In genomic region chr6:124964638-124965037, GRCm38 (mm10) we compare ENCODE assay signal across 8 mouse cellular contexts. TPM values are rescaled to one million over a fixed set of nuclear protein-coding genes. Genes with fewer than 3 reads are reported as not detected.
DNase-seq lines count a peak whose midpoint lies in the region; ATAC-seq and TF ChIP-seq lines count a peak whose summit lies in the region.

No protein-coding gene starts in this region.

- intact Hi-C loops in heart, postnatal 14 days (cut with DNase I): loop anchor here (2.0 to 10.0 kb wide), 4 partner anchors 32 to 110 kb away; partner anchors contain the start of genes P3h3 and Zfp384
- intact Hi-C loops in left cerebral cortex, postnatal 14 days (cut with DNase I): no loop called here

- peak overlapping the region; percentile 87 for H3K4me3 ChIP-seq in heart, embryonic 10.5 days
- peak overlapping the region; percentile 87 for H3K4me3 ChIP-seq in forebrain, embryonic 14.5 days (ENCODE audit: low read depth, low read length)
- peak overlapping the region; percentile 70 to 88 for H3K4me3 ChIP-seq in liver, embryonic 14.5 days (ENCODE audit: insufficient read depth in 1 of 2, low read depth in 2 of 2, low read length in 2 of 2)
- peak overlapping the region; percentile 74 for H3K4me3 ChIP-seq in stomach, embryonic 15.5 days (replicated peaks)

- H3K27ac ChIP-seq in heart, embryonic 10.5 days: peak overlapping the region; percentile 98
- 0 out of 2 replicates have a peak overlapping the region, but pooled peaks have one; percentile 91 for H3K27ac ChIP-seq in forebrain, embryonic 14.5 days (ENCODE audit: low read depth, low read length)
- no peak overlapping the region; the same call in 1 of the 2 replicates for H3K27ac ChIP-seq in liver, embryonic 14.5 days
- peak overlapping the region; percentile 89; the same call in 1 of the 2 replicates for H3K27ac ChIP-seq in stomach, embryonic 15.5 days

- no peak for TF ChIP-seq EP300 in liver, embryonic 14.5 days (IDR thresholded peaks at IDR 0.05; ENCODE audit: low read depth)

- H3K4me1 ChIP-seq in heart, embryonic 10.5 days: peaks cover 27% of the 10 kb centered on the region
- peaks cover 10% of the 10 kb centered on the region for H3K4me1 ChIP-seq in forebrain, embryonic 14.5 days (ENCODE audit: control insufficient read depth, insufficient read depth, low read length)
- H3K4me1 ChIP-seq in liver, embryonic 14.5 days (replicated peaks; ENCODE audit: control insufficient read depth in 2 of 2, insufficient read depth in 2 of 2, low read length in 1 of 2): peaks cover 15% of the 10 kb centered on the region in 2 experiments
- peaks cover 6% of the 10 kb centered on the region for H3K4me1 ChIP-seq in stomach, embryonic 15.5 days

- 42% methylated on average over 16 of the region's 16 CpGs for WGBS in heart, embryonic 10.5 days
- WGBS in forebrain, embryonic 14.5 days: 44% methylated on average over 16 of the region's 16 CpGs
- WGBS in liver, embryonic 14.5 days (ENCODE audit: insufficient replicate concordance): 10% methylated on average over 16 of the region's 16 CpGs
- whole genome bisulfite sequencing in stomach, embryonic 15.5 days: 28% methylated on average over 16 of the region's 16 CpGs

- no peaks in the 10 kb centered on the region for H3K9me3 ChIP-seq in heart, embryonic 10.5 days
- no peaks in the 10 kb centered on the region for H3K9me3 ChIP-seq in forebrain, embryonic 14.5 days (replicated peaks; ENCODE audit: control insufficient read depth, low read length)
- no peaks in the 10 kb centered on the region for H3K9me3 ChIP-seq in liver, embryonic 14.5 days (ENCODE audit: control insufficient read depth, low read length)
- no peaks in the 10 kb centered on the region for H3K9me3 ChIP-seq in stomach, embryonic 15.5 days

- 0 out of 2 replicates have a peak, but pooled peaks have one; percentile 15 for TF ChIP-seq CTCF in liver, embryonic 14.5 days (IDR thresholded peaks at IDR 0.05; ENCODE audit: low read depth)

- DNase-seq in heart, embryonic 10.5 days (ENCODE audit: low spot score): no peak
- DNase-seq in heart, postnatal 14 days: no peak
- peak; percentile 58 for DNase-seq in ES-CJ7 (ENCODE audit: low read depth, low spot score)
- no peak for DNase-seq in forebrain, embryonic 14.5 days (ENCODE audit: low spot score)
- DNase-seq in liver, embryonic 14.5 days (ENCODE audit: low read depth in 3 of 3, low spot score in 3 of 3): no peak
- no peak for DNase-seq in left cerebral cortex, adult 11 months (ENCODE audit: low spot score)
- DNase-seq in left cerebral cortex, postnatal 14 days (ENCODE audit: low spot score in 2 of 2): no peak

- peaks cover 41% of the 10 kb centered on the region for H3K36me3 ChIP-seq in heart, embryonic 10.5 days
- peaks cover 26% of the 10 kb centered on the region for H3K36me3 ChIP-seq in forebrain, embryonic 14.5 days (ENCODE audit: control insufficient read depth, insufficient read depth, low read length)
- peaks cover 4% of the 10 kb centered on the region; the same call in 1 of the 2 replicates for H3K36me3 ChIP-seq in liver, embryonic 14.5 days (replicated peaks; ENCODE audit: control insufficient read depth, insufficient read depth, low read depth)
- peaks cover 16% of the 10 kb centered on the region for H3K36me3 ChIP-seq in stomach, embryonic 15.5 days

- peak; percentile 31 for ATAC-seq in forebrain, embryonic 14.5 days
- ATAC-seq in liver, embryonic 14.5 days (ENCODE audit: insufficient read depth): peak; percentile 1; the same call in 1 of the 2 replicates
- ATAC-seq in stomach, embryonic 15.5 days (ENCODE audit: insufficient read depth, low FRiP score, low read depth): peak; percentile 5; the same call in 1 of the 2 replicates

- H3K9ac ChIP-seq in forebrain, embryonic 14.5 days (ENCODE audit: low read length): peak overlapping the region; percentile 93
- H3K9ac ChIP-seq in liver, embryonic 14.5 days (replicated peaks): peak overlapping the region; percentile 93
- peak overlapping the region; percentile 63; the same call in 1 of the 2 replicates for H3K9ac ChIP-seq in stomach, embryonic 15.5 days

- H3K4me2 ChIP-seq in forebrain, embryonic 14.5 days (ENCODE audit: low read length): peak overlapping the region; percentile 96
- H3K4me2 ChIP-seq in liver, embryonic 14.5 days (ENCODE audit: low read depth): peak overlapping the region; percentile 76
- peak overlapping the region; percentile 95 for H3K4me2 ChIP-seq in stomach, embryonic 15.5 days

- no peaks in the 10 kb centered on the region for H3K27me3 ChIP-seq in heart, embryonic 10.5 days (ENCODE audit: insufficient read depth, poor library complexity, severe bottlenecking)
- H3K27me3 ChIP-seq in forebrain, embryonic 14.5 days (replicated peaks; ENCODE audit: control insufficient read depth, insufficient read depth, low read length): no peaks in the 10 kb centered on the region
- no peaks in the 10 kb centered on the region for H3K27me3 ChIP-seq in liver, embryonic 14.5 days (ENCODE audit: control insufficient read depth, insufficient read depth, low read length)
- H3K27me3 ChIP-seq in stomach, embryonic 15.5 days (replicated peaks): no peaks in the 10 kb centered on the region

RNA-seq across cellular contexts. Expression of gene Cops7a, which starts 0.7 kb away (rescaled TPM):
- 173 and 178 TPM in 2 replicates for polyA plus RNA-seq in heart, embryonic 10.5 days (2016; fragmentation: Nextera tagmentation; extraction: Ambion mirVana)
- 10 to 100 TPM; 90.1 to 99.6 TPM for total RNA-seq in heart, postnatal 14 days (2021)
- 96.5 and 105 TPM in 2 replicates for polyA plus RNA-seq in forebrain, embryonic 14.5 days (2014; fragmentation: Nextera tagmentation; extraction: Ambion mirVana)
- 57.8 and 62.6 TPM in 2 replicates for polyA plus RNA-seq in liver, embryonic 14.5 days (2012; rRNA removed)
- polyA plus RNA-seq in liver, embryonic 14.5 days (2014; fragmentation: Nextera tagmentation; extraction: Ambion mirVana): 51.5 and 52.6 TPM in 2 replicates
- polyA plus RNA-seq in stomach, embryonic 15.5 days (2015; fragmentation: Nextera tagmentation; extraction: Ambion mirVana): 128 and 153 TPM in 2 replicates
- total RNA-seq in left cerebral cortex, postnatal 14 days (2021): 100 to 1,000 TPM; 140 to 142 TPM

RNA-seq across cellular contexts. Expression of gene Pianp, which starts 31.9 kb away (rescaled TPM):
- polyA plus RNA-seq in heart, embryonic 10.5 days (2016; fragmentation: Nextera tagmentation; extraction: Ambion mirVana): 0.14 TPM in 1 of 2 replicates, not detected in the other
- under 1 TPM; 0.60 to 0.66 TPM for total RNA-seq in heart, postnatal 14 days (2021)
- polyA plus RNA-seq in forebrain, embryonic 14.5 days (2014; fragmentation: Nextera tagmentation; extraction: Ambion mirVana): 22.6 and 28.0 TPM in 2 replicates
- 0.07 and 0.09 TPM in 2 replicates for polyA plus RNA-seq in liver, embryonic 14.5 days (2012; rRNA removed)
- not detected in 2 replicates for polyA plus RNA-seq in liver, embryonic 14.5 days (2014; fragmentation: Nextera tagmentation; extraction: Ambion mirVana)
- 3.8 and 4.3 TPM in 2 replicates for polyA plus RNA-seq in stomach, embryonic 15.5 days (2015; fragmentation: Nextera tagmentation; extraction: Ambion mirVana)
- 100 to 1,000 TPM; 130 to 142 TPM for total RNA-seq in left cerebral cortex, postnatal 14 days (2021)

RNA-seq across cellular contexts. Expression of gene Mlf2, which starts 33.5 kb away (rescaled TPM):
- polyA plus RNA-seq in heart, embryonic 10.5 days (2016; fragmentation: Nextera tagmentation; extraction: Ambion mirVana): 363 and 402 TPM in 2 replicates
- total RNA-seq in heart, postnatal 14 days (2021): 100 to 1,000 TPM; 214 to 217 TPM
- polyA plus RNA-seq in forebrain, embryonic 14.5 days (2014; fragmentation: Nextera tagmentation; extraction: Ambion mirVana): 470 and 520 TPM in 2 replicates
- polyA plus RNA-seq in liver, embryonic 14.5 days (2012; rRNA removed): 85.0 and 96.5 TPM in 2 replicates
- polyA plus RNA-seq in liver, embryonic 14.5 days (2014; fragmentation: Nextera tagmentation; extraction: Ambion mirVana): 98.1 and 116 TPM in 2 replicates
- polyA plus RNA-seq in stomach, embryonic 15.5 days (2015; fragmentation: Nextera tagmentation; extraction: Ambion mirVana): 351 and 362 TPM in 2 replicates
- 100 to 1,000 TPM; 670 to 685 TPM for total RNA-seq in left cerebral cortex, postnatal 14 days (2021)

RNA-seq across cellular contexts. Expression of gene Zfp384, which starts 44.3 kb away (rescaled TPM):
- polyA plus RNA-seq in heart, embryonic 10.5 days (2016; fragmentation: Nextera tagmentation; extraction: Ambion mirVana): 7.9 and 14.2 TPM in 2 replicates
- total RNA-seq in heart, postnatal 14 days (2021): 10 to 100 TPM; 24.4 to 24.8 TPM
- 8.4 and 9.8 TPM in 2 replicates for polyA plus RNA-seq in forebrain, embryonic 14.5 days (2014; fragmentation: Nextera tagmentation; extraction: Ambion mirVana)
- 20.2 and 22.2 TPM in 2 replicates for polyA plus RNA-seq in liver, embryonic 14.5 days (2012; rRNA removed)
- polyA plus RNA-seq in liver, embryonic 14.5 days (2014; fragmentation: Nextera tagmentation; extraction: Ambion mirVana): 2.9 and 3.1 TPM in 2 replicates
- 17.2 and 19.4 TPM in 2 replicates for polyA plus RNA-seq in stomach, embryonic 15.5 days (2015; fragmentation: Nextera tagmentation; extraction: Ambion mirVana)
- total RNA-seq in left cerebral cortex, postnatal 14 days (2021): 10 to 100 TPM; 41.7 to 42.6 TPM

RNA-seq across cellular contexts. Expression of gene Ptms, which starts 44.7 kb away (rescaled TPM):
- 123 and 174 TPM in 2 replicates for polyA plus RNA-seq in heart, embryonic 10.5 days (2016; fragmentation: Nextera tagmentation; extraction: Ambion mirVana)
- total RNA-seq in heart, postnatal 14 days (2021): 100 to 1,000 TPM; 369 to 378 TPM
- 479 and 481 TPM in 2 replicates for polyA plus RNA-seq in forebrain, embryonic 14.5 days (2014; fragmentation: Nextera tagmentation; extraction: Ambion mirVana)
- 109 and 131 TPM in 2 replicates for polyA plus RNA-seq in liver, embryonic 14.5 days (2012; rRNA removed)
- polyA plus RNA-seq in liver, embryonic 14.5 days (2014; fragmentation: Nextera tagmentation; extraction: Ambion mirVana): 29.7 and 39.7 TPM in 2 replicates
- polyA plus RNA-seq in stomach, embryonic 15.5 days (2015; fragmentation: Nextera tagmentation; extraction: Ambion mirVana): 322 and 340 TPM in 2 replicates
- total RNA-seq in left cerebral cortex, postnatal 14 days (2021): 1,000 to 10,000 TPM; 1,161 to 1,212 TPM
